Mouse (Mus musculus): ENCODE measurements at regions not wholly inside any gene's neighbourhood (a gene's known extent, or its start where the extent isn't known, plus 50 kb on each side); places are given as distances from the start of the nearest gene placed in this dataset.

- Histone ChIP-seq H3K36me3 (replicated peaks; ENCODE audit: control insufficient read depth, insufficient read depth) (no peaks in the 10 kb centered on the region), H3K4me2 (replicated peaks) (no peak overlapping the region), H3K4me3 (replicated peaks; ENCODE audit: low read length) (no peak overlapping the region), H3K27ac (no peak overlapping the region), H3K27me3 (ENCODE audit: control insufficient read depth, insufficient read depth, low read length) (no peaks in the 10 kb centered on the region), H3K9ac (no peak overlapping the region), H3K4me1 (replicated peaks; ENCODE audit: control insufficient read depth, insufficient read depth, low read length) (no peaks in the 10 kb centered on the region), H3K9me3 (ENCODE audit: control insufficient read depth, low read length) (no peaks in the 10 kb centered on the region)
- DNase-seq (ENCODE audit: low spot score), result no peak
- no peak for ATAC-seq (ENCODE audit: low FRiP score)
- 81% methylated on average over 13 of the region's 13 CpGs for WGBS
Measured at GRCm38 (mm10) chr15:74441889-74442288, 194.3 kb downstream of the Mroh4 start.

- DNase-seq (ENCODE audit: low spot score), result no peak
- WGBS, result 83% methylated on average over 6 of the region's 6 CpGs
- Histone ChIP-seq H3K4me1 (replicated peaks; ENCODE audit: control insufficient read depth, insufficient read depth, low read length) (no peaks in the 10 kb centered on the region), H3K27me3 (ENCODE audit: control insufficient read depth, insufficient read depth, low read length) (no peaks in the 10 kb centered on the region), H3K27ac (no peak overlapping the region), H3K36me3 (replicated peaks; ENCODE audit: control insufficient read depth, insufficient read depth) (no peaks in the 10 kb centered on the region), H3K4me2 (replicated peaks) (no peak overlapping the region), H3K9me3 (ENCODE audit: control insufficient read depth, low read length) (no peaks in the 10 kb centered on the region), H3K4me3 (replicated peaks; ENCODE audit: low read length) (no peak overlapping the region), H3K9ac (no peak overlapping the region)
- ATAC-seq (ENCODE audit: low FRiP score), result no peak
Measured at GRCm38 (mm10) chr15:74426989-74427388, 209.2 kb downstream of the Mroh4 start.

- DNase-seq (ENCODE audit: low spot score), result no peak
- Histone ChIP-seq H3K27ac (no peak overlapping the region), H3K27me3 (ENCODE audit: control insufficient read depth, insufficient read depth, low read length) (no peaks in the 10 kb centered on the region), H3K4me2 (replicated peaks) (no peak overlapping the region), H3K4me1 (replicated peaks; ENCODE audit: control insufficient read depth, insufficient read depth, low read length) (no peaks in the 10 kb centered on the region), H3K36me3 (replicated peaks; ENCODE audit: control insufficient read depth, insufficient read depth) (no peaks in the 10 kb centered on the region), H3K9ac (no peak overlapping the region), H3K4me3 (replicated peaks; ENCODE audit: low read length) (no peak overlapping the region), H3K9me3 (ENCODE audit: control insufficient read depth, low read length) (no peaks in the 10 kb centered on the region)
- no peak for ATAC-seq (ENCODE audit: low FRiP score)
- WGBS, result 78% methylated on average over 3 of the region's 3 CpGs
Measured at GRCm38 (mm10) chr15:74423001-74423400, 213.2 kb downstream of the Mroh4 start.

GRCm38 (mm10) chr15:74420550-74420949, 215.6 kb downstream of the Mroh4 start:
- Histone ChIP-seq H3K4me1 (replicated peaks; ENCODE audit: control insufficient read depth, insufficient read depth, low read length) (no peaks in the 10 kb centered on the region), H3K4me3 (replicated peaks; ENCODE audit: low read length) (no peak overlapping the region), H3K9me3 (ENCODE audit: control insufficient read depth, low read length) (no peaks in the 10 kb centered on the region), H3K27ac (no peak overlapping the region), H3K9ac (no peak overlapping the region), H3K36me3 (replicated peaks; ENCODE audit: control insufficient read depth, insufficient read depth) (no peaks in the 10 kb centered on the region), H3K4me2 (replicated peaks) (no peak overlapping the region), H3K27me3 (ENCODE audit: control insufficient read depth, insufficient read depth, low read length) (no peaks in the 10 kb centered on the region)
- DNase-seq (ENCODE audit: low spot score), result no peak
- WGBS, result 81% methylated on average over 8 of the region's 8 CpGs
- no peak for ATAC-seq (ENCODE audit: low FRiP score)

- 92% methylated on average over 7 of the region's 7 CpGs for WGBS
- H3K4me1 ChIP-seq (replicated peaks; ENCODE audit: control insufficient read depth, insufficient read depth, low read length), result no peaks in the 10 kb centered on the region
- no peak for ATAC-seq (ENCODE audit: low FRiP score)
- DNase-seq (ENCODE audit: low spot score), result no peak
- H3K4me3 ChIP-seq (replicated peaks; ENCODE audit: low read length), result no peak overlapping the region
- no peaks in the 10 kb centered on the region for H3K9me3 ChIP-seq (ENCODE audit: control insufficient read depth, low read length)
- H3K27ac ChIP-seq, result no peak overlapping the region
- no peak overlapping the region for H3K4me2 ChIP-seq (replicated peaks)
- H3K27me3 ChIP-seq (ENCODE audit: control insufficient read depth, insufficient read depth, low read length), result no peaks in the 10 kb centered on the region
- no peak overlapping the region for H3K9ac ChIP-seq
- H3K36me3 ChIP-seq (replicated peaks; ENCODE audit: control insufficient read depth, insufficient read depth), result no peaks in the 10 kb centered on the region
Measured at GRCm38 (mm10) chr15:74418635-74419034, 217.5 kb downstream of the Mroh4 start.

GRCm38 (mm10) chr15:74413217-74413616, 222.9 kb downstream of the Mroh4 start:
- ATAC-seq (ENCODE audit: low FRiP score) (no peak), DNase-seq (ENCODE audit: low spot score) (no peak)
- Histone ChIP-seq H3K9me3 (ENCODE audit: control insufficient read depth, low read length) (no peaks in the 10 kb centered on the region), H3K4me3 (replicated peaks; ENCODE audit: low read length) (no peak overlapping the region), H3K4me2 (replicated peaks) (no peak overlapping the region), H3K36me3 (replicated peaks; ENCODE audit: control insufficient read depth, insufficient read depth) (no peaks in the 10 kb centered on the region), H3K27ac (no peak overlapping the region), H3K9ac (no peak overlapping the region), H3K27me3 (ENCODE audit: control insufficient read depth, insufficient read depth, low read length) (no peaks in the 10 kb centered on the region), H3K4me1 (replicated peaks; ENCODE audit: control insufficient read depth, insufficient read depth, low read length) (no peaks in the 10 kb centered on the region)
- WGBS, result 68% methylated on average over 10 of the region's 10 CpGs

- Histone ChIP-seq H3K4me2 (replicated peaks) (no peak overlapping the region), H3K4me3 (replicated peaks; ENCODE audit: low read length) (no peak overlapping the region), H3K27ac (no peak overlapping the region), H3K36me3 (replicated peaks; ENCODE audit: control insufficient read depth, insufficient read depth) (no peaks in the 10 kb centered on the region), H3K4me1 (replicated peaks; ENCODE audit: control insufficient read depth, insufficient read depth, low read length) (no peaks in the 10 kb centered on the region), H3K27me3 (ENCODE audit: control insufficient read depth, insufficient read depth, low read length) (no peaks in the 10 kb centered on the region), H3K9me3 (ENCODE audit: control insufficient read depth, low read length) (no peaks in the 10 kb centered on the region), H3K9ac (no peak overlapping the region)
- DNase-seq (ENCODE audit: low spot score), result no peak
- no peak for ATAC-seq (ENCODE audit: low FRiP score)
- WGBS, result 83% methylated on average over 3 of the region's 3 CpGs
Measured at GRCm38 (mm10) chr15:74412261-74412660, 223.9 kb downstream of the Mroh4 start.

GRCm38 (mm10) chr15:74411097-74411496, 225.1 kb downstream of the Mroh4 start:
- 78% methylated on average over 3 of the region's 3 CpGs for WGBS

GRCm38 (mm10) chr15:74404866-74405265, 231.3 kb downstream of the Mroh4 start:
- no peak overlapping the region for H3K4me3 ChIP-seq (replicated peaks; ENCODE audit: low read length)
- no peak overlapping the region for H3K4me2 ChIP-seq (replicated peaks)
- ATAC-seq (ENCODE audit: low FRiP score) (peak; percentile 65; the same call in 1 of the 2 replicates), DNase-seq (ENCODE audit: low spot score) (peak; percentile 46)
- no peaks in the 10 kb centered on the region for H3K9me3 ChIP-seq (ENCODE audit: control insufficient read depth, low read length)
- 51% methylated on average over 6 of the region's 6 CpGs for WGBS
- peaks cover 11% of the 10 kb centered on the region for H3K4me1 ChIP-seq (replicated peaks; ENCODE audit: control insufficient read depth, insufficient read depth, low read length)
- no peaks in the 10 kb centered on the region for H3K27me3 ChIP-seq (ENCODE audit: control insufficient read depth, insufficient read depth, low read length)
- H3K36me3 ChIP-seq (replicated peaks; ENCODE audit: control insufficient read depth, insufficient read depth), result no peaks in the 10 kb centered on the region
- no peak overlapping the region for H3K9ac ChIP-seq
- peak overlapping the region; percentile 49 for H3K27ac ChIP-seq

More at GRCm38 (mm10) chr15:74411097-74411496, 225.1 kb downstream of the Mroh4 start:
- no peaks in the 10 kb centered on the region for H3K9me3 ChIP-seq (ENCODE audit: control insufficient read depth, low read length)
- H3K4me2 ChIP-seq (replicated peaks), result no peak overlapping the region
- H3K27ac ChIP-seq, result no peak overlapping the region
- DNase-seq (ENCODE audit: low spot score) (no peak), ATAC-seq (ENCODE audit: low FRiP score) (no peak)
- H3K36me3 ChIP-seq (replicated peaks; ENCODE audit: control insufficient read depth, insufficient read depth), result no peaks in the 10 kb centered on the region
- no peaks in the 10 kb centered on the region for H3K27me3 ChIP-seq (ENCODE audit: control insufficient read depth, insufficient read depth, low read length)
- no peak overlapping the region for H3K4me3 ChIP-seq (replicated peaks; ENCODE audit: low read length)
- H3K4me1 ChIP-seq (replicated peaks; ENCODE audit: control insufficient read depth, insufficient read depth, low read length), result no peaks in the 10 kb centered on the region
- H3K9ac ChIP-seq, result no peak overlapping the region

- H3K4me3 ChIP-seq (replicated peaks; ENCODE audit: low read length), result no peak overlapping the region
- H3K27ac ChIP-seq, result no peak overlapping the region
- no peaks in the 10 kb centered on the region for H3K36me3 ChIP-seq (replicated peaks; ENCODE audit: control insufficient read depth, insufficient read depth)
- H3K9ac ChIP-seq, result no peak overlapping the region
- DNase-seq (ENCODE audit: low spot score), result no peak
- H3K4me1 ChIP-seq (replicated peaks; ENCODE audit: control insufficient read depth, insufficient read depth, low read length), result peaks cover 11% of the 10 kb centered on the region
- 90% methylated on average over 7 of the region's 7 CpGs for WGBS
- no peaks in the 10 kb centered on the region for H3K27me3 ChIP-seq (ENCODE audit: control insufficient read depth, insufficient read depth, low read length)
- H3K4me2 ChIP-seq (replicated peaks), result no peak overlapping the region
- no peaks in the 10 kb centered on the region for H3K9me3 ChIP-seq (ENCODE audit: control insufficient read depth, low read length)
- ATAC-seq (ENCODE audit: low FRiP score), result no peak
Measured at GRCm38 (mm10) chr15:74401275-74401674, 234.9 kb downstream of the Mroh4 start.

Measured in hindbrain, embryonic 14.5 days (tissue).